Mouse (Mus musculus) embryonic facial prominence, embryonic 13.5 days (tissue): ENCODE measurements around the gene Cacna1i. TPM values are rescaled to one million over a fixed set of nuclear protein-coding genes. Genes with fewer than 3 reads are reported as not detected.

Experiments used
- ATAC-seq: fragments of 200-750 bp; cut with Nextera tagmentation; 2 replicates; pipeline ENCODE4 v1.8.0; 2017; ENCODE audit warnings: low read depth; ENCODE audit not compliant: insufficient number of reproducible peaks, insufficient read depth, low FRiP score, low TSS enrichment
- H3K27ac ChIP-seq: fragments of 300-500 bp; sonication (generic); 2 replicates; pipeline ENCODE4 v1.5.1; 2015; ENCODE audit warnings: moderate library complexity, mild to moderate bottlenecking, inconsistent platforms
- H3K27me3 ChIP-seq: fragments of 300-500 bp; sonication (generic); 2 replicates; pipeline ENCODE4 v1.6.1; 2015; ENCODE audit warnings: mild to moderate bottlenecking, inconsistent platforms
- H3K36me3 ChIP-seq: fragments of 300-500 bp; sonication (generic); 2 replicates; pipeline ENCODE4 v1.6.1; 2015; ENCODE audit warnings: mild to moderate bottlenecking, inconsistent platforms
- H3K4me1 ChIP-seq: fragments of 300-500 bp; sonication (generic); 2 replicates; pipeline ENCODE4 v1.6.1; 2015; ENCODE audit warnings: inconsistent platforms
- H3K4me2 ChIP-seq: fragments of 300-500 bp; sonication (generic); 2 replicates; pipeline ENCODE4 v1.6.1; 2015; ENCODE audit warnings: moderate library complexity, mild to moderate bottlenecking, inconsistent platforms
- H3K4me3 ChIP-seq: fragments of 300-500 bp; sonication (generic); 2 replicates; pipeline ENCODE4 v1.5.1; 2015; ENCODE audit warnings: mild to moderate bottlenecking, inconsistent platforms
- H3K9ac ChIP-seq: fragments of 300-500 bp; sonication (generic); 2 replicates; pipeline ENCODE4 v1.6.1; 2015; ENCODE audit warnings: mild to moderate bottlenecking, inconsistent platforms
- H3K9me3 ChIP-seq: fragments of 300-500 bp; sonication (generic); 2 replicates; pipeline ENCODE4 v1.6.1; 2016; ENCODE audit warnings: inconsistent platforms
- WGBS: fragments of 180-500 bp; shearing (Covaris S2); methylation state at CpG from one replicate; pipeline ENCODE4 v1.1.7; 2015; ENCODE audit warnings: mixed read lengths; 5-methylcytosine and 5-hydroxymethylcytosine counted together
- polyA plus RNA-seq: library from polyadenylated mRNA; unstranded; fragments of >200 nt; fragmentation: Nextera tagmentation; extraction: Ambion mirVana; gene quantifications from 2 replicates; pipeline ENCODE4 v1.2.1, GENCODE M21; 2015

Gene Cacna1i
- polyA plus RNA-seq, 1 experiment from 2014 or later, result not detected

DNA sequence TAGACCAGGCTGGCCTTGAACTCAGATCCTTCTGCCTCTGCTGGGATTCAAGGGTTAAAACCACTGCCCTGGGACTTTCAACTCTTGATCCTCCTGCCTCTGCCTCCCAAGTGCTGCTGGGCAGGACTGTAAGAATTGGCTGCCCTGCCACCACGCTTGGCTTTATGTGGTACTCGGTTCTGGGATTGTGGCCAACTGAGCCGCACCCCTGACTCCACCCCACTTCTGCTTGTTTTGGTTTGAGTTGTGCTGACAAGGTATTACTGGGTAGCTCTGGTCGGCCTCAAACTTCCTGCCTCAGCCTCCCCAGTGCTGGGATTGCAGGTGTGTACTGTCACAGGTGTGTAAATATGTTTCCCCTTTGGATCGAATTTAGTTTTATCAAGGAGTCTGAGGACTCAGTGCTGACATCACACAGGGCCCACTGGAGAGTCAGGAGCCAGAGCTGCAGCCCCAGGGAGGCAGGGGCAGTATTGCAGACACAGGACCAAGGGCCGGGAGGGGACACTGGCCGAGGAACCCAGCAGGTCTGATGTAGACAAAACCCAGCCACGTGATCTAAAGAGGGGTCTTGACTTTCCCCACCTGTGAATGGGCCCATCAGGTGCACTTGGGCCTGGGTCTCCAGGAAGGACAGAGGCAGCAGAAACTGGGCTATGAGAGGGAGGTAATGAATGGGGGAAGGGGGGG lies 30.9 kb downstream of the Cacna1i start:
- Histone ChIP-seq H3K4me2 (no peak overlapping the region), H3K4me3 (no peak overlapping the region), H3K27ac (no peak overlapping the region), H3K27me3 (no peaks in the 10 kb centered on the region), H3K4me1 (peaks cover 6% of the 10 kb centered on the region; the same call in 1 of the 2 replicates), H3K36me3 (no peaks in the 10 kb centered on the region), H3K9me3 (no peaks in the 10 kb centered on the region), H3K9ac (no peak overlapping the region)
- ATAC-seq, result no peak
- 57% methylated on average over 8 of the region's 8 CpGs for WGBS

DNA sequence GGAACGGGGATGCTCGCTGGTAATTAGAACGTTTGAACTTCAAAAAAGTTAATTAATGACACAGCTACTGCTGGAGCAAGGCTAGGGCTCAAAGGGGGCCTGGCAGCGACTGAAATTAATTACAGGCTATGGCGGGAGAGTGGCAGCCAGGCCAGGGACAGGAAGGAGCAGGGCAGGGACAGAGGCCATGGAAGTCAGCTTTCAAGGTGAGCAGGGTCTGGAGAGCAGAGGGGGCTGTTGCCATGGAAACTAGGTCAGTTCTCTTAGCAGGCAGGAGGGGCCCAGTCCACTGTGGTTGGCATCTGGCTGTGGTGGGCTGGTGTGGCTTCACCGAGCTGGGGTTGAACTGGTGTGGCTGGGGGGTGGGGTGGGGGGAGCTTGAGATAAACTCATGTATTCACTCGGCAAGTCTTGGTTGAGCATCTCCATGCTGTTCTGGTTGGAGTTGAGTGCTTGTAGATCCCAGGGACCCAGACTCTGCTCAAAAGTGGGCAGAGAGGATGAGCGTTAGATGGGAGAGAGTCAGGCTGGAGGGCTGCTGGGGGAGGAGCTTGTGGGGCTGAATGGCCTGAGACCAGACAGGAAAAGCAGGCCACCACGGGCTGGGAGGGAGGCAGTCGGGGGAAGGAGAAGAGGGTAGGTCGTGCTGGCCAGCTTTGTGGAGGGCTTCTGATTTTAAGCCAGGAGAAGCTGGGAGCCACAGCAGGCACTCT lies 31.7 kb downstream of the Cacna1i start:
- H3K9me3 ChIP-seq, result no peaks in the 10 kb centered on the region
- H3K27ac ChIP-seq, result no peak overlapping the region
- no peak overlapping the region for H3K9ac ChIP-seq
- H3K4me1 ChIP-seq, result peaks cover 6% of the 10 kb centered on the region; the same call in 1 of the 2 replicates
- H3K4me3 ChIP-seq, result no peak overlapping the region
- 8% methylated on average over 11 of the region's 11 CpGs for WGBS
- H3K4me2 ChIP-seq, result no peak overlapping the region
- no peak for ATAC-seq
- H3K36me3 ChIP-seq, result no peaks in the 10 kb centered on the region
- H3K27me3 ChIP-seq, result no peaks in the 10 kb centered on the region

DNA sequence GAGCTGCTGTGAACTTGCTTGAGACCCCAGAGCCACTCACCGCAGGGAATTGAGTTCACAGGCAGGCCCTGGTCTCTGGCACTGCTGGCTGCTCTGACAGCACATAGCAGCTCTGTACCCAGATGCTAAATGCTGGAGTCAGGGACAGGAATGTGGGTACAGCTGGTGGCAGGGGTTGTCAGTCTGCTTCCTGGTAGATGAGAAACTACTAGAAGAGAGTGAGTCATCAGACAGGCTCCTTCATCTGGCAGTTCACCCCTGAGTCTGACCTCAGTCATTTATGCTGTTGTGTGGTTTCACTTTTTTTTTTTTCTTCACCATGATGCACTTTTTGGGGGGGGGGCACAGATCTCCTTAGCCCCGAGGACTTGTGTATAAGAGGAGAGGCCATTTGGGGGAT lies 32.3 kb downstream of the Cacna1i start:
- Histone ChIP-seq H3K27ac (no peak overlapping the region), H3K36me3 (no peaks in the 10 kb centered on the region), H3K27me3 (no peaks in the 10 kb centered on the region), H3K4me1 (peaks cover 6% of the 10 kb centered on the region; the same call in 1 of the 2 replicates), H3K4me2 (no peak overlapping the region), H3K9ac (no peak overlapping the region), H3K9me3 (no peaks in the 10 kb centered on the region), H3K4me3 (no peak overlapping the region)
- WGBS, result 60% methylated on average over 2 of the region's 2 CpGs
- no peak for ATAC-seq

DNA sequence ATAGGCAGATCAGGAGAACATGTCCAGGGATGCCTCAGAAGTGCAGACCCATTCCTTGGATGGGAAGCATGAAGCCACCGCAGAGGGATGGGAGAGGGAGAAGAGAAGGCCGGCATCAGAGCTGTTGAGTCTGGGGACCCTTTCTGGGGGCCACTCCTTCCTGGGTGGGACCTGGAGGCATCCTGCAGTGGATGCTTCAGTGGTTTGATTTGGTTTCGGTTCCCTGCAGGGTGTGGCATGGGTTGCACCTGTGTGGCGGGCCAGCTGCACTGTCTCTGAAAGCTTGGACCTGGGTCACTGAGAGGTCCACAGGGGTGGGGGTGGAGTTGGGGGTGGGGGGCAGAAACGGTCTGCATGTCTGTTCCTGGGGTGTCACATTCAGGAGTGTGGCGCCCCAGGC lies 32.9 kb downstream of the Cacna1i start:
- no peak overlapping the region for H3K9ac ChIP-seq
- H3K4me1 ChIP-seq, result peaks cover 6% of the 10 kb centered on the region; the same call in 1 of the 2 replicates
- H3K36me3 ChIP-seq, result no peaks in the 10 kb centered on the region
- 76% methylated on average over 6 of the region's 6 CpGs for WGBS
- H3K9me3 ChIP-seq, result no peaks in the 10 kb centered on the region
- no peak overlapping the region for H3K27ac ChIP-seq
- ATAC-seq, result no peak
- no peak overlapping the region for H3K4me3 ChIP-seq
- H3K27me3 ChIP-seq, result no peaks in the 10 kb centered on the region
- H3K4me2 ChIP-seq, result no peak overlapping the region

DNA sequence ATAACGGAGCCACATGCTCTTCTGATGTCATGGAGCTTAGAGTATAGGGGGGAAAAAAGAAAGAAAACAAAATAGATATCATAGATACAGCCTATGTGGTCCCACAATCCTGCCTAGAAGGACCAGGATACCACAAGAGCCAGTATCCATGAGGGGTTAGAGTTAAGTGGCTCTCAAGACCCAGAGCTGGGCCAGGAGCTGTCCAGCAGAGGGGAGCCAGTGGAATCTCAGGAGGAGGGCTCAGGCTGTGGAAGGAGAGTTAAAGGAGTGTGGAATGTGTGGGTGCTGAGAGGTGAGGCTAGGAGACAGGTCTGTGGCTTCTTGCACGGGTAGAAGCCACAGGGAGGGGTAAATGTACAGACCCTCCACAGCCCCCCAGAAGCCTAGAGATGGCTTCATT lies 38.2 kb downstream of the Cacna1i start:
- Histone ChIP-seq H3K36me3 (no peaks in the 10 kb centered on the region), H3K27me3 (no peaks in the 10 kb centered on the region), H3K4me2 (no peak overlapping the region), H3K9ac (no peak overlapping the region), H3K4me1 (no peaks in the 10 kb centered on the region), H3K27ac (no peak overlapping the region), H3K9me3 (no peaks in the 10 kb centered on the region), H3K4me3 (no peak overlapping the region)
- ATAC-seq, result no peak
- 70% methylated on average over 2 of the region's 2 CpGs for WGBS

DNA sequence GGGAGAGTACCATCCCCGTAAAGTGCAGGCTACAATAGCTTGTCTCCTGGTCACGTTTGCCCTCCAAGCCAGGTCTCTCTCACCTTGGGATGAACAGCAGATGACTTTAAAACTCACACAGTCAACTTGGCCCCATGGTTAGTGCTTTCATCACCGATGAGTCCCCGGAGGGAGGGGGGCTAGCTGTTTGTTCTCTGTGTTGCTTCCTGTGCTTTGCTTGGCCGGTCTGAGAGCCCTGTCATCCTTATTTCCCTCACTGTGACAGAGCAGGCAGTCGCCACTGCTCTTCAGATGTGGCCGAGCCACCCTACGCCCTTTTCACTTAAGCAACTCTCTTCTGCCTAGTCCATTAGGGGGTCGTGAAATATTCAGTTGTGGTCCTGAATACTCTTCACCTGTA lies 38.7 kb downstream of the Cacna1i start:
- Histone ChIP-seq H3K4me2 (no peak overlapping the region), H3K4me3 (no peak overlapping the region), H3K9me3 (no peaks in the 10 kb centered on the region), H3K27ac (no peak overlapping the region), H3K36me3 (no peaks in the 10 kb centered on the region), H3K27me3 (no peaks in the 10 kb centered on the region), H3K9ac (no peak overlapping the region), H3K4me1 (no peaks in the 10 kb centered on the region)
- no peak for ATAC-seq
- 81% methylated on average over 9 of the region's 9 CpGs for WGBS

DNA sequence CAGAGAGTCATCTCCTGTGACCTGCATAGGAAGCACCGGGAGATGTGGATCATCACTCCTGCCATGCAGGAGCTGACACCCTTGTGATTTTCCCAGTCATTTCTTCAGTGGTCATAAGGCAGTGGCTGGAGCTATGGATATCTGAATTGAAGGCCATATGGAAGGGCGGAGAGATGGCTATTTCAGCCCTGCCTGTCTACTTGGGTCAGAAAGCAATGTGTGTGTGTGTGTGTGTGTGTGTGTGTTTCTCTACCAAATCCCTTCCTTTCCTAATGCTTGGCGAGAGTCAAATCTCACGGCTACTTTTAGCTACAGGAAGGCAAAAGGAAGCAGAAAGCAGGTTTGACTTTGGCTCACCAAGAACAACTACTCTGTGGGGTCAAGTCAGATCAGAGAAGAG lies 39.9 kb downstream of the Cacna1i start:
- Histone ChIP-seq H3K27me3 (no peaks in the 10 kb centered on the region), H3K4me3 (no peak overlapping the region), H3K27ac (no peak overlapping the region), H3K4me1 (no peaks in the 10 kb centered on the region), H3K36me3 (no peaks in the 10 kb centered on the region), H3K4me2 (no peak overlapping the region), H3K9ac (no peak overlapping the region), H3K9me3 (no peaks in the 10 kb centered on the region)
- 80% methylated on average over 4 of the region's 4 CpGs for WGBS
- no peak for ATAC-seq

DNA sequence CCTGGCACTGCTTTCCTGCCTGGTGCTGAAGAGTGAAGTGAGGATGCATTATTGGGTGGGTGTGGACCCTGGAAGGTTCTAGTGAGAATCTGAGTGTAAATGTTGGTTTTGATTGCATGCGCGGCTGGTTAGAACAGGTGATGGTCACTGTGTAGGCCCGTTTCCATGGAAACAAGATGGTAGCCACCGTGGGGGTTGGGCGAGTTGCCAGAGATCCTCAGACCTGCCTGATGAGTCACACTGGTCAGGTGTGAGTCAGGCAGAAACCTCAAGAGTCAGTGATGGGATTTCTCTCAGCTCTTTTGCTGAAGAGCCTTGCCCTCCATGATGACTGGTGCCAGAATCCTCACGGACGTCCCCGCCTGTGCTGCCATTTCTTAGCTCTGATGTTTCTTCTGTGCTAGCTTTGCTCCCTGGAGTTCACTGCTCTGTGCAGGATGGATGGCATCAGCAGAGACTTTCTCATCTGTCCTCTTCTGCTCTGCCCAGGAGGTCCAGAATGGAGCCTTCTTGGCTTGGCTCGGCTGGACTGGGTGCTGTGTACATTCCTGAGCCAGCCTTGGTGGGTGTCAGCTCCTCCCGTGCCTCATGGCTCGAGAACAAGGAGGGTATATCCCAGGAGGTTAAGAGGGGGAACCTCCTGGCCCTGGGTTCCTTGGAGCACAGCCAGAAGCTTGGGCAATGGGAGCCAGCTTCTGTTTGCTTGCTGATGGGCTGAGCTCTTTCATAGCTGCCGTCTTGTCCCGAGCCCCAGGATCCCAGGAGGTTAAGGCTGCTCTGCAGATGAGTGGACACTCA lies 40.9 kb downstream of the Cacna1i start:
- Histone ChIP-seq H3K4me2 (no peak overlapping the region), H3K9me3 (no peaks in the 10 kb centered on the region), H3K36me3 (no peaks in the 10 kb centered on the region), H3K4me3 (no peak overlapping the region), H3K4me1 (no peaks in the 10 kb centered on the region), H3K9ac (no peak overlapping the region), H3K27ac (no peak overlapping the region), H3K27me3 (no peaks in the 10 kb centered on the region)
- WGBS, result 85% methylated on average over 13 of the region's 13 CpGs
- no peak for ATAC-seq

DNA sequence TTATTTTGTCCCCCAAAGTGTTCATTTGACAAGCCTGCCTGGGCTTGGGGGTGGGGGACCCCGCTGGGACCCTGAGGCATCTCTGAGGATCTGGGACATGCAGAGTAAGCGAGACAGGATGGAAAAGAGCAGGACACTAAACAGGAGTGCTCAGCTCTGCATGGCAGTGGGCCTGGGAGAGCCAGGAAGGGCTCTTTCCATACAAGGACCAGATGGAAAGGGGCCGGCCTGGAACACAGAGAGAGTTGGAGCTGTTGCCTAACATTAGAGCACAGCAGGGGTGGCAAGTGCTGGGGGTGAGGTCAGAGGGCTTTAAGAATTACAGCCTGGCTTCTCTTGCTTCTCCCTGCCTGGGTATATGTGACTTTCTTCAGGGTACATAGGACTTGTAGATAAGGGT lies 43.2 kb downstream of the Cacna1i start:
- 58% methylated on average over 3 of the region's 3 CpGs for WGBS
- no peak overlapping the region for H3K4me3 ChIP-seq
- no peak for ATAC-seq

DNA sequence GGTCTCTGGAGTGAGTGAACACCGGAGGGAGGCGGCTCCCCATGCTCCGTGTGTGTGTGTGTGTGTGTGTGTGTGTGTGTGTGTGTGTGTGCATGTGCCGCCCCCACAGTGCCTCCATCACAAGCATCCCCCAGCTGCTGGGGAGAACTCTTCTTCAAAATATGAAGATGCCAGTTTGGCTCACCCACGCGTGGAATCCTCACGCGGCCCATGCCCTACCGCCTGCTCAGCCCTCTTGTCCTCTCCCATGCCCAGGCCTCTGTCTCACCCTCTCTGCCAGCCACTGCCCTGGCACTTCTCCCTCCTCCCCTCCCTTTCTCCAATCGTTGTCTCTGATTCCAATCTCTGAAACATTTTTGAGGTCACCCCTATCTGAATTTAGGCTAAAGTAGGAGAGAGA lies 47.7 kb downstream of the Cacna1i start:
- 83% methylated on average over 9 of the region's 10 CpGs for WGBS
- Histone ChIP-seq H3K36me3 (no peaks in the 10 kb centered on the region), H3K9ac (no peak overlapping the region), H3K9me3 (no peaks in the 10 kb centered on the region), H3K27ac (no peak overlapping the region), H3K4me3 (no peak overlapping the region), H3K4me1 (no peaks in the 10 kb centered on the region; the same call in 1 of the 2 replicates), H3K4me2 (no peak overlapping the region), H3K27me3 (no peaks in the 10 kb centered on the region; the same call in 1 of the 2 replicates)
- ATAC-seq, result no peak

More for the DNA sequence above, 43.2 kb downstream of the Cacna1i start:
- no peak overlapping the region for H3K27ac ChIP-seq
- H3K9ac ChIP-seq, result no peak overlapping the region
- H3K4me1 ChIP-seq, result no peaks in the 10 kb centered on the region; the same call in 1 of the 2 replicates
- H3K9me3 ChIP-seq, result no peaks in the 10 kb centered on the region
- H3K4me2 ChIP-seq, result no peak overlapping the region
- H3K27me3 ChIP-seq, result no peaks in the 10 kb centered on the region; the same call in 1 of the 2 replicates
- no peaks in the 10 kb centered on the region for H3K36me3 ChIP-seq

DNA sequence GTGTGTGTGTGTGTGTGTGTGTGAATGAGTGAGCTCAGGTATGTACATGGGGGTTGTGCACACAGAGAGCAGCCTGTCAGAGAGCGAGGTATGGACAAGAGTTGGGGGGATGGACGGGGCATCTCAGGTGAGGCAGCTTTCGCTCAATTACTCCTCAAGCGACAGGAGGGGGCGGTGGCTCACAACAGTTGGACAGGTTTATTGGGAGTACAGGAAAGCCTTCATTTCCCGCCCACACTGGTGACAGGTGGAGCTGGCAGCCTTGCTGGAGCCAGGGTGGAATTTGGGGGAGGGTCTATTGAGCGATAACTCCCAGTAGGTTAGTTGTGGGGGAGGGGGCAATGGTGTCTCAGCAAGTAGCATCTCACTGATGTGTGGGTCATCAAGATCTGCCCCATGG lies 48.2 kb downstream of the Cacna1i start:
- no peak for ATAC-seq
- no peak overlapping the region for H3K4me2 ChIP-seq
- no peak overlapping the region for H3K9ac ChIP-seq
- WGBS, result 60% methylated on average over 7 of the region's 7 CpGs
- H3K36me3 ChIP-seq, result no peaks in the 10 kb centered on the region
- no peaks in the 10 kb centered on the region for H3K9me3 ChIP-seq
- no peak overlapping the region for H3K27ac ChIP-seq
- no peaks in the 10 kb centered on the region; the same call in 1 of the 2 replicates for H3K27me3 ChIP-seq
- H3K4me3 ChIP-seq, result no peak overlapping the region
- H3K4me1 ChIP-seq, result no peaks in the 10 kb centered on the region; the same call in 1 of the 2 replicates
